Mouse (Mus musculus) heart, postnatal 0 days (tissue): ENCODE data around the gene Gm49322. TPM values are rescaled to one million over a fixed set of nuclear protein-coding genes. Genes with fewer than 3 reads are reported as not detected.

Experiments used
- ATAC-seq: fragments of 200-750 bp; cut with Nextera tagmentation; 2 replicates; pipeline ENCODE4 v1.8.0; 2017; ENCODE audit warnings: low read depth, moderate number of reproducible peaks, moderate library complexity; ENCODE audit not compliant: insufficient read depth
- DNase-seq: peaks from one replicate; pipeline ENCODE4 v3.0.0-alpha.2; 2016; ENCODE audit warnings: low spot score
- H3K27ac ChIP-seq: fragments of 300-500 bp; sonication (generic); 2 replicates; pipeline ENCODE4 v1.5.1; 2014; ENCODE audit warnings: low read depth, mild to moderate bottlenecking
- H3K27me3 ChIP-seq: fragments of 300-500 bp; sonication (generic); 2 replicates; pipeline ENCODE4 v1.6.1; 2014; ENCODE audit warnings: low read length, mixed read lengths; ENCODE audit not compliant: control insufficient read depth, insufficient read depth
- H3K36me3 ChIP-seq: fragments of 300-500 bp; sonication (generic); replicated peaks from 2 replicates; pipeline ENCODE4 v1.6.1; 2014; ENCODE audit warnings: low read length, mixed read lengths; ENCODE audit not compliant: control insufficient read depth, insufficient read depth
- H3K4me1 ChIP-seq: fragments of 300-500 bp; sonication (generic); 2 replicates; pipeline ENCODE4 v1.6.1; 2014; ENCODE audit warnings: antibody characterized with exemption; ENCODE audit not compliant: control insufficient read depth, insufficient read depth
- H3K4me2 ChIP-seq: fragments of 300-500 bp; sonication (generic); 2 replicates; pipeline ENCODE4 v1.6.1; 2014; ENCODE audit warnings: low read depth, mild to moderate bottlenecking, low read length, moderate library complexity
- H3K4me3 ChIP-seq: fragments of 300-500 bp; sonication (generic); 2 replicates; pipeline ENCODE4 v1.5.1; 2014; ENCODE audit warnings: low read depth, low read length
- H3K9ac ChIP-seq: fragments of 300-500 bp; sonication (generic); replicated peaks from 2 replicates; pipeline ENCODE4 v1.6.1; 2014; ENCODE audit warnings: low read depth, low read length, mixed read lengths
- H3K9me3 ChIP-seq: fragments of 300-500 bp; sonication (generic); replicated peaks from 2 replicates; pipeline ENCODE4 v1.6.1; 2016; ENCODE audit warnings: low read length; ENCODE audit not compliant: control insufficient read depth
- CTCF ChIP-seq: IDR thresholded peaks from 2 replicates; pipeline ENCODE4 v1.5.1; 2016; ENCODE audit warnings: antibody characterized with exemption, control low read depth, low read depth
- EP300 ChIP-seq: IDR thresholded peaks from 2 replicates; pipeline ENCODE4 v1.6.1; 2016; ENCODE audit warnings: antibody characterized with exemption, low read depth
- WGBS: fragments of 180-500 bp; shearing (Covaris S2); extraction: QIAGEN DNeasy Blood & Tissue Kit; methylation state at CpG from one replicate; pipeline ENCODE4 v1.1.7; 2014; 5-methylcytosine and 5-hydroxymethylcytosine counted together
- microRNA-seq: library from miRNA; unstranded; fragments of <30 nt; microRNA quantifications from one replicate; pipeline ENCODE4, GENCODE M21; 2016
- polyA plus RNA-seq: library from polyadenylated mRNA; unstranded; fragments of >200 nt; fragmentation: Nextera tagmentation; extraction: Ambion mirVana; gene quantifications from 2 replicates; pipeline ENCODE4 v1.2.1, GENCODE M21; 2015
- total RNA-seq: library from RNA; depleted of rRNA; stranded (reverse); fragments of >200 nt; gene quantifications from 2 replicates; pipeline ENCODE4 v1.2.3, GENCODE M21; 2014; ENCODE audit warnings: low replicate concordance; rRNA removed

Gm49322 gene
- total and polyA plus RNA-seq, 2 experiments from 2014 or later, result 0.23 to 0.38 TPM

GRCm38 (mm10) chr10:80659213-80659612, 53.4 kb downstream of the Gm49322 start:
- H3K9ac ChIP-seq, result no peak overlapping the region
- peaks cover 25% of the 10 kb centered on the region for H3K4me1 ChIP-seq
- H3K36me3 ChIP-seq, result no peaks in the 10 kb centered on the region
- ATAC-seq, result no peak
- no peak overlapping the region for H3K27ac ChIP-seq
- no peak for TF ChIP-seq EP300
- peak; percentile 69 for TF ChIP-seq CTCF
- H3K9me3 ChIP-seq, result no peaks in the 10 kb centered on the region
- DNase-seq, result peak; percentile 68
- peak overlapping the region; percentile 33 for H3K4me3 ChIP-seq
- WGBS, result 11% methylated on average over 10 of the region's 10 CpGs
- peak overlapping the region; percentile 54 for H3K4me2 ChIP-seq
- H3K27me3 ChIP-seq, result no peaks in the 10 kb centered on the region

- peak; percentile 35 for DNase-seq
- Histone ChIP-seq H3K9ac (no peak overlapping the region), H3K4me3 (no peak overlapping the region), H3K36me3 (0 out of 2 replicates have a peak, but pooled peaks cover 2% of the 10 kb centered on the region), H3K27me3 (no peaks in the 10 kb centered on the region), H3K4me1 (peaks cover 17% of the 10 kb centered on the region), H3K9me3 (no peaks in the 10 kb centered on the region), H3K27ac (no peak overlapping the region), H3K4me2 (no peak overlapping the region)
- TF ChIP-seq EP300, result no peak
- TF ChIP-seq CTCF, result peak; percentile 59
- no peak for ATAC-seq
- 31% methylated on average over 5 of the region's 5 CpGs for WGBS
Observed at GRCm38 (mm10) chr10:80661149-80661548, 55.3 kb downstream of the Gm49322 start.

GRCm38 (mm10) chr10:80663485-80664196, 57.8 kb downstream of the Gm49322 start:
- ATAC-seq (no peak), DNase-seq (peak; percentile 50)
- WGBS, result 25% methylated on average over 5 of the region's 5 CpGs
- TF ChIP-seq EP300, result peak; percentile 75; the same call in 1 of the 2 replicates
- TF ChIP-seq CTCF, result no peak
- Histone ChIP-seq H3K27ac (peak overlapping the region; percentile 98), H3K27me3 (no peaks in the 10 kb centered on the region), H3K4me2 (no peak overlapping the region), H3K4me3 (no peak overlapping the region), H3K36me3 (peaks cover 27% of the 10 kb centered on the region), H3K9ac (0 out of 2 replicates have a peak overlapping the region, but pooled peaks have one; percentile 17), H3K9me3 (no peaks in the 10 kb centered on the region), H3K4me1 (peaks cover 17% of the 10 kb centered on the region)

- H3K36me3 ChIP-seq, result peaks cover 34% of the 10 kb centered on the region
- H3K27me3 ChIP-seq, result no peaks in the 10 kb centered on the region
- peak; percentile 93 for ATAC-seq
- peak; percentile 95 for DNase-seq
- peak overlapping the region; percentile 48 for H3K4me2 ChIP-seq
- TF ChIP-seq EP300 (peak; percentile 92), CTCF (no peak)
- peaks cover 18% of the 10 kb centered on the region for H3K4me1 ChIP-seq
- H3K9me3 ChIP-seq, result no peaks in the 10 kb centered on the region
- no peak overlapping the region for H3K9ac ChIP-seq
- WGBS, result 6% methylated on average over 16 of the region's 16 CpGs
- H3K4me3 ChIP-seq, result peak overlapping the region; percentile 20; the same call in 1 of the 2 replicates
- peak overlapping the region; percentile 98 for H3K27ac ChIP-seq
Observed at GRCm38 (mm10) chr10:80664197-80665015, 58.6 kb downstream of the Gm49322 start.

- ATAC-seq, result peak; percentile 74
- Histone ChIP-seq H3K4me2 (peak overlapping the region; percentile 48), H3K4me1 (peaks cover 23% of the 10 kb centered on the region), H3K4me3 (peak overlapping the region; percentile 20; the same call in 1 of the 2 replicates), H3K9ac (peak overlapping the region; percentile 7; the same call in 1 of the 2 replicates), H3K27me3 (no peaks in the 10 kb centered on the region), H3K27ac (peak overlapping the region; percentile 98), H3K9me3 (no peaks in the 10 kb centered on the region), H3K36me3 (peaks cover 40% of the 10 kb centered on the region)
- 10% methylated on average over 10 of the region's 10 CpGs for WGBS
- DNase-seq, result peak; percentile 81
- TF ChIP-seq EP300, result no peak
- TF ChIP-seq CTCF, result no peak
Observed at GRCm38 (mm10) chr10:80665016-80665380, 59.2 kb downstream of the Gm49322 start.

Small RNAs within 50 kb of the gene (microRNA-seq; reads per million reads assigned to microRNA genes)
- not detected for gene Mir6912

Other genes with a start within 250 kb of the Gm49322 start
- gene Plk5, start 249.6 kb upstream of the Gm49322 start, total RNA-seq, result 1.7 TPM in 1 of 2 replicates, not detected in the other
- gene Plk5, start 249.6 kb upstream of the Gm49322 start, polyA plus RNA-seq, result 0.05 TPM in 2 replicates
- gene Mex3d, start 218.4 kb upstream of the Gm49322 start, total RNA-seq, result 20.0 and 26.4 TPM in 2 replicates
- gene Mex3d, start 218.4 kb upstream of the Gm49322 start, polyA plus RNA-seq, result 2.2 and 2.9 TPM in 2 replicates
- gene Mbd3, start 206.5 kb upstream of the Gm49322 start, total RNA-seq, result 35.1 and 35.3 TPM in 2 replicates
- gene Mbd3, start 206.5 kb upstream of the Gm49322 start, polyA plus RNA-seq, result 75.6 and 78.0 TPM in 2 replicates
- 1,589 and 2,020 TPM in 2 replicates for gene Uqcr11, start 199.2 kb upstream of the Gm49322 start, total RNA-seq
- 3,128 and 3,343 TPM in 2 replicates for gene Uqcr11, start 199.2 kb upstream of the Gm49322 start, polyA plus RNA-seq
- gene Tcf3, start 172.4 kb upstream of the Gm49322 start, total RNA-seq, result 77.8 and 91.4 TPM in 2 replicates
- 20.1 and 20.6 TPM in 2 replicates for gene Tcf3, start 172.4 kb upstream of the Gm49322 start, polyA plus RNA-seq
- not detected in 2 replicates for gene Onecut3, start 111.2 kb upstream of the Gm49322 start, total RNA-seq
- not detected in 2 replicates for gene Onecut3, start 111.2 kb upstream of the Gm49322 start, polyA plus RNA-seq
- not detected in 2 replicates for gene Atp8b3, start 66.9 kb upstream of the Gm49322 start, total RNA-seq
- gene Atp8b3, start 66.9 kb upstream of the Gm49322 start, polyA plus RNA-seq, result not detected in 2 replicates
- 13.1 and 17.6 TPM in 2 replicates for gene Rexo1, start 44.5 kb upstream of the Gm49322 start, total RNA-seq
- 7.6 TPM in 2 replicates for gene Rexo1, start 44.5 kb upstream of the Gm49322 start, polyA plus RNA-seq
- 9.3 TPM in 2 replicates for gene Klf16, start 28.7 kb upstream of the Gm49322 start, total RNA-seq
- 3.1 and 3.5 TPM in 2 replicates for gene Klf16, start 28.7 kb upstream of the Gm49322 start, polyA plus RNA-seq
- 194 and 462 TPM in 2 replicates for gene Abhd17a, start 15.7 kb upstream of the Gm49322 start, total RNA-seq
- gene Abhd17a, start 15.7 kb upstream of the Gm49322 start, polyA plus RNA-seq, result 88.2 and 88.6 TPM in 2 replicates
- gene Scamp4, start 3.1 kb upstream of the Gm49322 start, total RNA-seq, result 25.8 and 44.5 TPM in 2 replicates
- gene Scamp4, start 3.1 kb upstream of the Gm49322 start, polyA plus RNA-seq, result 39.2 and 39.8 TPM in 2 replicates
- gene Adat3, start 3.1 kb upstream of the Gm49322 start, total RNA-seq, result 1.6 and 4.5 TPM in 2 replicates
- 1.8 and 2.7 TPM in 2 replicates for gene Adat3, start 3.1 kb upstream of the Gm49322 start, polyA plus RNA-seq
- gene Csnk1g2, start 16.8 kb downstream of the Gm49322 start, total RNA-seq, result 141 and 149 TPM in 2 replicates
- gene Csnk1g2, start 16.8 kb downstream of the Gm49322 start, polyA plus RNA-seq, result 69.1 and 75.6 TPM in 2 replicates
- 92.2 and 108 TPM in 2 replicates for gene Btbd2, start 51.0 kb downstream of the Gm49322 start, total RNA-seq
- gene Btbd2, start 51.0 kb downstream of the Gm49322 start, polyA plus RNA-seq, result 36.7 and 40.6 TPM in 2 replicates
- gene Mknk2, start 72.1 kb downstream of the Gm49322 start, total RNA-seq, result 150 and 174 TPM in 2 replicates
- gene Mknk2, start 72.1 kb downstream of the Gm49322 start, polyA plus RNA-seq, result 76.9 and 78.3 TPM in 2 replicates
- gene Mob3a, start 96.0 kb downstream of the Gm49322 start, total RNA-seq, result 15.0 and 15.6 TPM in 2 replicates
- 10.8 and 11.5 TPM in 2 replicates for gene Mob3a, start 96.0 kb downstream of the Gm49322 start, polyA plus RNA-seq
- gene Izumo4, start 96.2 kb downstream of the Gm49322 start, total RNA-seq, result 6.6 and 6.9 TPM in 2 replicates
- gene Izumo4, start 96.2 kb downstream of the Gm49322 start, polyA plus RNA-seq, result 3.6 and 7.3 TPM in 2 replicates
- gene Ap3d1, start 136.2 kb downstream of the Gm49322 start, total RNA-seq, result 72.7 and 77.9 TPM in 2 replicates
- 31.6 and 34.3 TPM in 2 replicates for gene Ap3d1, start 136.2 kb downstream of the Gm49322 start, polyA plus RNA-seq
- gene Dot1l, start 149.2 kb downstream of the Gm49322 start, total RNA-seq, result 19.4 and 32.8 TPM in 2 replicates
- 13.1 and 14.0 TPM in 2 replicates for gene Dot1l, start 149.2 kb downstream of the Gm49322 start, polyA plus RNA-seq
- gene Sf3a2, start 192.2 kb downstream of the Gm49322 start, total RNA-seq, result 8.8 and 12.7 TPM in 2 replicates
- gene Sf3a2, start 192.2 kb downstream of the Gm49322 start, polyA plus RNA-seq, result 25.2 and 26.0 TPM in 2 replicates
- gene Plekhj1, start 192.6 kb downstream of the Gm49322 start, total RNA-seq, result 29.3 and 50.6 TPM in 2 replicates
- 41.8 and 44.4 TPM in 2 replicates for gene Plekhj1, start 192.6 kb downstream of the Gm49322 start, polyA plus RNA-seq
- 4.0 TPM in 1 of 2 replicates, not detected in the other for gene Amh, start 199.2 kb downstream of the Gm49322 start, total RNA-seq
- 0.18 and 0.22 TPM in 2 replicates for gene Amh, start 199.2 kb downstream of the Gm49322 start, polyA plus RNA-seq
- 2.2 TPM in 1 of 2 replicates, not detected in the other for gene Jsrp1, start 207.5 kb downstream of the Gm49322 start, total RNA-seq
- gene Jsrp1, start 207.5 kb downstream of the Gm49322 start, polyA plus RNA-seq, result 2.3 and 2.7 TPM in 2 replicates
- gene Oaz1, start 220.6 kb downstream of the Gm49322 start, total RNA-seq, result 2,373 and 2,460 TPM in 2 replicates
- 1,975 and 1,990 TPM in 2 replicates for gene Oaz1, start 220.6 kb downstream of the Gm49322 start, polyA plus RNA-seq
- gene Lingo3, start 238.0 kb downstream of the Gm49322 start, total RNA-seq, result 0.92 and 4.2 TPM in 2 replicates
- gene Lingo3, start 238.0 kb downstream of the Gm49322 start, polyA plus RNA-seq, result 1.1 and 1.5 TPM in 2 replicates
- 71.8 and 118 TPM in 2 replicates for gene Lsm7, start 249.2 kb downstream of the Gm49322 start, total RNA-seq
- 160 and 162 TPM in 2 replicates for gene Lsm7, start 249.2 kb downstream of the Gm49322 start, polyA plus RNA-seq
- 35.7 and 44.4 TPM in 2 replicates for gene Sppl2b, start 249.3 kb downstream of the Gm49322 start, total RNA-seq
- 23.3 and 24.2 TPM in 2 replicates for gene Sppl2b, start 249.3 kb downstream of the Gm49322 start, polyA plus RNA-seq